Mouse (Mus musculus): ENCODE measurements around the gene Cldn20. TPM values are rescaled to one million over a fixed set of nuclear protein-coding genes. Genes with fewer than 3 reads are reported as not detected.

Cldn20 gene
- 1 to 10 TPM; 1.4 to 1.8 TPM for total RNA-seq (2021)
- long read RNA-seq, experiment 1: 0 reads
- long read RNA-seq, experiment 2: 0 reads

- intact Hi-C loops (cut with DNase I): no loop called here
Measured at GRCm38 (mm10) chr17:3532254-3532653, at the start of gene Cldn20. Gene Cldn20, plus strand, starts transcription at chr17:3532554.

GRCm38 (mm10) chr17:3483091-3483490 lies 49.3 kb upstream of the Cldn20 start:
- DNase-seq (ENCODE audit: low spot score in 2 of 2): peak in 1 of 2 experiments; percentile 32
- intact Hi-C loops (cut with DNase I): no loop called here

More at GRCm38 (mm10) chr17:3532254-3532653, at the start of gene Cldn20:
- DNase-seq (ENCODE audit: low spot score in 2 of 2): no peak

GRCm38 (mm10) chr17:3485851-3486250 lies 46.5 kb upstream of the Cldn20 start:
- intact Hi-C loops (cut with DNase I): no loop called here
- DNase-seq (ENCODE audit: low spot score in 2 of 2): no peak

DNA sequence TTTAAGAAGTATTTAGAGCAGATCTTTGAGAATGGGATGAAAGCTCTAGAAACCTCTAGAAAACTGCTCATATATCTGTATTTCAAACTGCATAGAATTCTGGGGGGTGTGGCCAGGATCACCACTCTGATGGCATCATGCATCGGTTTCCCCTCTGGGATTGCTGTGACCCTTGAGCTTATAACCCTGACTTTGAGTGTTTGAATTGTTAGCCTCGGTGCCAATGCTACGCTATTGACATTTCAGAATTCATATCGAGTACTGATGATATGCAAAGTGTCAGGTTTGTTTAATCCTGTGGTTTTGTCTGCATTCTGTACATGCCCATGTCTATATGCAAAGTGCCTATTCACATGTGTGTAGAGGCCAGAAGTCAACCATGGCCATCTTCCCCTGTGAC lies 45.1 kb upstream of the Cldn20 start:
- DNase-seq (ENCODE audit: low spot score in 2 of 2): no peak
- intact Hi-C loops (cut with DNase I): no loop called here

- no peak for DNase-seq (ENCODE audit: low spot score in 2 of 2)
Measured at GRCm38 (mm10) chr17:3487721-3488601, 44.4 kb upstream of the Cldn20 start.

DNA sequence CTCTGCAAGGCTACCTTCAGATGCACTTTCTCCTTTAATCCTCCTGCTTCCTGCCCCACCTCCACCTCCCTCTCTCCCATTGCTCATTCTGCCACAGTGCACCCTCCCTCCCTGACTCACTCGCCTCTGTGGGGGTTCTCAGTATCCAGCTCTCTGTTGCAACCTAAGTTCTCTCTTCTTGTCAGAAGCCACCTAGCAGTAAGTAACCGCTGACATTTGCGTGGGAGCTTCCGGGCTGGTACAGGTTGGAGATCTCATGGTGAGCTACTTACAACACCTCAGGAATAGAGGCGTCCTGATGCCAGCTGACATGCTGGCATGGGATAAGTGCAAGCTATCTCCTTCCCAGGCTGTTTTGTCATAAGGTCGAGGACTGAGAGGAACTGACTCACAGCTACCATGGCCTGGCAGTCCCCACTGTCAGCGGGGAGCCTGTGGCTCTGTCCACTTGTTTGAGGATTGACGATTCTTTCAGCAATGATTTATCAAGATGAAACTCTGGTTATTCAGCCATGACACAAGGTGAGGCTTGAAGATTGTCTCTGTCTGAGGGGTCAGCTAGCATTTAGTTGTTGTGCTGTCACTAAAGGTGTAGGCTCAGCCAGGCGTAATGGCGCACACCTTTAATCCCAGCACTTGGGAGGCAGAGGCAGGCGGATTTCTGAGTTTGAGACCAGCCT lies 42.0 kb upstream of the Cldn20 start:
- intact Hi-C loops (cut with DNase I): no loop called here

More at GRCm38 (mm10) chr17:3487721-3488601, 44.4 kb upstream of the Cldn20 start:
- intact Hi-C loops (cut with DNase I): no loop called here

DNA sequence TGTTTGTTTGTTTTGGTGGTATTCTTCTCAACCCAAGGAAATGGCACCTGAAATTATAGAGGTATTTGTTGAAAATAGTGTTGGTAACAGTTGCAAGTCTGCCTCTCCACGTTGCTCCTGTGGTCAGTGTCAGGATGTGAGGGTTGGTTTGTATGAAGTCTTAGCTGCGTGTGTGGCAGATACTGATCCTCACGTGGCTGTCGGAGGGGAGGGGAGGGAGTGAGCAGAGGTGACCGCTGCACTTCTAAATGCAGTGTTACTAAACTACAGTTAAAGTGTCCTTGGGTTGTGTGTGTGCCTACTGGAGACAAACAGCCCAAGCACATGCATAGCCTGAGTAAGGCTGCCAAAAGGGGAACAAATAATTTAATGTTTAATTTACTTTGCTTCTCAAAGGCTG lies 41.3 kb upstream of the Cldn20 start:
- intact Hi-C loops (cut with DNase I): no loop called here
- DNase-seq (ENCODE audit: low spot score in 2 of 2): no peak

More for the DNA sequence above, 42.0 kb upstream of the Cldn20 start:
- DNase-seq (ENCODE audit: low spot score in 2 of 2): no peak

GRCm38 (mm10) chr17:3491667-3492066 lies 40.7 kb upstream of the Cldn20 start:
- intact Hi-C loops (cut with DNase I): no loop called here
- no peak for DNase-seq (ENCODE audit: low spot score in 2 of 2)

GRCm38 (mm10) chr17:3495576-3495975 lies 36.8 kb upstream of the Cldn20 start:
- intact Hi-C loops (cut with DNase I): no loop called here
- peak; percentile 54 to 68 for DNase-seq (ENCODE audit: low spot score in 2 of 2)

GRCm38 (mm10) chr17:3496080-3496479 lies 36.3 kb upstream of the Cldn20 start:
- no peak for DNase-seq (ENCODE audit: low spot score in 2 of 2)
- intact Hi-C loops (cut with DNase I): no loop called here

DNA sequence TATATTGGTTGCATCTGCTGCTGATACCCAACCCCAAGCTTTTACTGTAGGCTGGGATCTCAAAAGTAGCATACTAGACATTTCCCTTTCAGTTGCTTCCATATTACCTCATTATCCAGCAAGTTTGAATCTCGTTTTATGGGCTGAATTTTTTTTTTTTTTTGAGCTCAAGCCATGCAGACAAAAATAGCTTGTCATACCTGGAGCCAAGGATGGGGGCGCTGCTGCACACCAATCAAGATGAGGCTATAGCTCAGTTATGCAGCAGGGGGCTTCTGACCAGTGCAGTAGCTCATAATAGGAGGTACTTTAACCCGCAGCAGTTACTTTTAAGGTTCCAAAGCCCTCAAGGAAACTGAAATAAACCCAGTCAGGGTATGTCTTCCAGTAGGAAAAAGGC lies 34.3 kb upstream of the Cldn20 start:
- peak; percentile 65 to 90 for DNase-seq (ENCODE audit: low spot score in 2 of 2)
- intact Hi-C loops (cut with DNase I): no loop called here

- DNase-seq (ENCODE audit: low spot score in 2 of 2): peak in 1 of 2 experiments; percentile 39
- intact Hi-C loops (cut with DNase I): no loop called here
Measured at GRCm38 (mm10) chr17:3498580-3498979, 33.8 kb upstream of the Cldn20 start.

- intact Hi-C loops (cut with DNase I): no loop called here
- DNase-seq (ENCODE audit: low spot score in 2 of 2): no peak
Measured at GRCm38 (mm10) chr17:3499468-3499867, 32.9 kb upstream of the Cldn20 start.

GRCm38 (mm10) chr17:3500076-3500475 lies 32.3 kb upstream of the Cldn20 start:
- intact Hi-C loops (cut with DNase I): loop anchor here (5.0 kb wide), 1 partner anchor 213 kb away; no protein-coding TSS in a partner anchor
- peak in 1 of 2 experiments; percentile 52 for DNase-seq (ENCODE audit: low spot score in 2 of 2)

DNA sequence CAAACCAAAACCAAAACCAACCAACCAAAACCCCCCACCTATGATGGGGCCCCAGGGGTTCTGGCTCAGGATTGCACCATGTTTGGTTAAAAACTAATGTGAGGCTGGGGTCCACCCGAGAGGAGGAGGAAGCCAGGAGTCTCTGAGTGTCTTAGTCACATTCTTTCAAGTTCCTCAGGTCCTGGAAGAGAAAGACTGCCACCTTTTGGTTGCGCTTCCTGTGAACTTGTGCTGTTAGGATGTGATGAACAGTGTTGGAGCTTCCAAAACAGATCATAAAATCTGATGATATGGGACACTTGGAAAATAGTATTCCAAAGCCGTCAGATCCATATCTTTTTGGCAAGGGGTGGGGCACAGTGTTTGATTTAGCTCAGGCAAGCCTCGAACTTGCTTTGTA lies 31.4 kb upstream of the Cldn20 start:
- intact Hi-C loops (cut with DNase I): loop anchor here (5.0 kb wide), 1 partner anchor 214 kb away; no protein-coding TSS in a partner anchor
- DNase-seq (ENCODE audit: low spot score in 2 of 2): peak in 1 of 2 experiments; percentile 41

GRCm38 (mm10) chr17:3505711-3506110 lies 26.6 kb upstream of the Cldn20 start:
- intact Hi-C loops (cut with DNase I): loop anchor here (5.0 kb wide), 1 partner anchor 233 kb away; no protein-coding TSS in a partner anchor
- DNase-seq (ENCODE audit: low spot score in 2 of 2): no peak

- no peak for DNase-seq (ENCODE audit: low spot score in 2 of 2)
- intact Hi-C loops (cut with DNase I): loop anchor here (5.0 kb wide), 1 partner anchor 234 kb away; no protein-coding TSS in a partner anchor
Measured at GRCm38 (mm10) chr17:3506508-3506907, 25.8 kb upstream of the Cldn20 start.

DNA sequence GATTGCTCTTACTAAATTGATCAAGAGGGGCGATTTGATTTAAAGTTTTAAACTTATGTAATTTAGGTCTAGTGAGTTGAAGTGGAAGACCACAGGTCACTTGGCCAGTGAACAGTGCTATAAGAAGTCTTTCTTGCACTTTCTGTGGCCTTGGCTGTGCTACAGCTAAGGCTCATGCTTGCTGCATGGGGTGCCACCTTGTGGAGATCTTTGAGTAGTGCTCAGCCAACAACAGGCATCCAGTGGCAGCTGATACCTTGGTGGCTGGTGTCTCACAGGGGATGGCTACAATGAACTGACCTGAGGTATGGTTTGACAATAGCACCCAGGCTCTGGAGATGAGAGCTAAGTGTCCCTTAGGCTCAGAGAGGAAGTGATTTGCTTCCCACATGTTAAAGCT lies 22.5 kb upstream of the Cldn20 start:
- intact Hi-C loops (cut with DNase I): loop anchor here (2.0 to 5.0 kb wide), 2 partner anchors 61 to 238 kb away; no protein-coding TSS in a partner anchor
- DNase-seq (ENCODE audit: low spot score in 2 of 2): peak; percentile 78 to 80

DNA sequence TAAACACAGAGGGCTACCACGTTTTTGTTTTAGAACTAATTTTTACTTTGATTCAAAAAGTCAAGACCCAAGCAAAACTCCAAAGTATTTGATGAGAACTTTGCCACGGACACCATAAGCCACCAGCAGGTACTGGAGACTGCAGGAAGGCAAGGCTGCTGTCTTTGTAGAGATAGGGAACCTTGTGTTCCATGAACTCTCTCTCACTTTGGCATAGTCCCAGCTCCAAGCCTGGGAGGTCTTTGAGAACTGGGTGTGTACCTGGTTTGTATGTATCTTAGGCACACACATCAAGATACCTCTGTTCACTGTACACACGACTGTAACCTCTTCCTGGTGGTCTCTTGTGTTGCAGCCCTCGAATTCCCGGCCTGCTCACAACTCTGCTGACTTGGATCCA lies 18.0 kb upstream of the Cldn20 start:
- no peak for DNase-seq (ENCODE audit: low spot score in 2 of 2)
- intact Hi-C loops (cut with DNase I): no loop called here

- no peak for DNase-seq (ENCODE audit: low spot score in 2 of 2)
- intact Hi-C loops (cut with DNase I): no loop called here
Measured at GRCm38 (mm10) chr17:3515851-3516250, 16.5 kb upstream of the Cldn20 start.

Measured in left cerebral cortex, postnatal 14 days (tissue).